Mouse (Mus musculus) kidney, adult 2 months (tissue): ENCODE results near the gene Dcun1d4. TPM values are rescaled to one million over a fixed set of nuclear protein-coding genes. Genes with fewer than 3 reads are reported as not detected.

ENCODE experiments used
- DNase-seq: peaks from one replicate; pipeline ENCODE4 v3.0.0; 2021
- H3K27ac ChIP-seq: fragments of 200-500 bp; 2 replicates; pipeline ENCODE4 v1.5.1; 2012; ENCODE audit warnings: low read depth, low read length, control low read depth, inconsistent platforms; ENCODE audit not compliant: insufficient read depth
- H3K27me3 ChIP-seq: fragments of 200-500 bp; replicated peaks from 2 replicates; pipeline ENCODE4 v1.6.1; 2012; ENCODE audit warnings: mild to moderate bottlenecking, moderate library complexity, low read length, inconsistent platforms; ENCODE audit not compliant: control insufficient read depth, insufficient read depth
- H3K36me3 ChIP-seq: fragments of 200-500 bp; 2 replicates; pipeline ENCODE4 v1.6.1; 2012; ENCODE audit warnings: mild to moderate bottlenecking, moderate library complexity, low read length, inconsistent platforms; ENCODE audit not compliant: control insufficient read depth, insufficient read depth
- H3K4me1 ChIP-seq: fragments of 200-500 bp; 2 replicates; pipeline ENCODE4 v1.6.1; 2011; ENCODE audit warnings: low read length; ENCODE audit not compliant: control insufficient read depth, insufficient read depth
- H3K4me3 ChIP-seq: fragments of 200-500 bp; 2 replicates; pipeline ENCODE4 v1.5.1; 2011; ENCODE audit warnings: mild to moderate bottlenecking, low read depth, low read length, control low read depth; ENCODE audit not compliant: insufficient read depth
- CTCF ChIP-seq: fragments of 200-500 bp; conservative IDR thresholded peaks from 2 replicates; pipeline ENCODE4 v1.5.1; 2011; ENCODE audit warnings: low read depth, mild to moderate bottlenecking, control low read depth, low read length, moderate library complexity, mixed read lengths; ENCODE audit not compliant: insufficient read depth, insufficient read length
- POLR2A ChIP-seq: fragments of 200-500 bp; IDR thresholded peaks from one replicate; pipeline ENCODE4 v1.6.1; 2011; ENCODE audit warnings: low read depth, low read length, control low read depth
- WGBS: fragments of 180-500 bp; shearing (Covaris S2); methylation state at CpG from one replicate; pipeline ENCODE4 v1.1.7; 2018; 5-methylcytosine and 5-hydroxymethylcytosine counted together
- polyA plus RNA-seq: library from polyadenylated mRNA; depleted of rRNA; stranded (reverse); fragments of >200 nt; gene quantifications from 2 replicates; pipeline ENCODE4 v1.2.3, GENCODE M21; 2012; rRNA removed

The Dcun1d4 gene
- polyA plus RNA-seq, 1 experiment: 14.2 TPM

DNA sequence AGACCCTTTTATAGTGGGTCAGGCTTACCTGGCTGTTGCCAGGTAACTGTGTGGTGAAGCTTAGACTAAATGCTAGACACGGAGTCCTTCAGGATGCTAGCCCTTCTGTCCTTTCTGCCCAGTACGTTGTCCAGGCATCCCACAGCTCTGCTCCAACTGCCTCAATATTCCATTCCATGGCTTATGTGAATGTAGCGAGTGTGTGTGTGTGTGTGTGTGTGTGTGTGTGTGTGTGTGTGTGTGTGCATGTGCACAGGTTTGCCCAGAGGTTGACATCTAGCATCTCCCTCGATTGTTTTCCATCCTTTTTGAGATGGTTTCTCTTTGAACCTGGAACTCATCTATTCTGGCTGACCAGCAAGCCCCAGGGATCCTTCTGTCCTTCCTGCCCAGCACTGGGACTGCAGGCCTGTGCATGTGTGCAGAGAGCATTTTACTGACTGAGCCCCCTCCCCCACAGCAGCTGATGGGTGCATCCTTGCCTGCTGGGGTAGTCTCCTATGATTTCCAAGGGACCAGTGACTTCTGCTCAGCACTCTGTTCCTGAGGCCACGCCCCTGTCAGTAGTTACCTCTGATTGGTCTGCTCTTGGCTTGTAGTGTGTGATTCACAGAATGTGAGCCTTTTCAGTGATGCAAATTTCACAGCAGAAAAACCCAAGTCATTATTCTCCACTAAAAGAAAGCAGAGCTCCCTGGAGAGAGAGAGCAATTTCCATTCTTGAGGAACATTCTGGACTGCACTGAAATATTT lies 118.3 kb downstream of the Dcun1d4 start:
- H3K27ac ChIP-seq: no peak overlapping the region
- 66% methylated on average over 5 of the region's 5 CpGs for WGBS
- no peak overlapping the region for H3K4me3 ChIP-seq
- H3K27me3 ChIP-seq: no peaks in the 10 kb centered on the region
- DNase-seq: no peak
- no peak for TF ChIP-seq CTCF
- TF ChIP-seq POLR2A: no peak
- no peaks in the 10 kb centered on the region for H3K4me1 ChIP-seq
- no peaks in the 10 kb centered on the region for H3K36me3 ChIP-seq

DNA sequence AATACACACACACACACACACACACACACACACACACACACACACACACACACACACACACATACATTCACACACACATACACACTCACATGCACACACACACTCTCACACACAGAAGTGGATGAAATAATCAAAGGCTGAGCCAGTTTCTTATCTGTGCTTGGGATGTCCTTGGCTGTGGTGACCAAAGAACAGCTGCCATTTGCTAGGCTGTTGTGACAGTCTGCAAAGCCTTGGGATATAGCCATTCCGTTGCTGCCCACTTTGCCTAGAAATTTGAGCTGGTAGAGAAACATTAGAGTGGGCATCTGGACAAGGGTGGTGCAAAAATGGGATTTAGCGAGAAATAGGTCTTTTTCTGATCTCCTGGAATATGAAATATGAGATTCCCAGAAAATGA lies 119.2 kb downstream of the Dcun1d4 start:
- H3K4me3 ChIP-seq: no peak overlapping the region
- no peak for DNase-seq
- H3K27me3 ChIP-seq: no peaks in the 10 kb centered on the region
- TF ChIP-seq POLR2A (no peak), CTCF (no peak)
- WGBS: 67% methylated on average over 2 of the region's 2 CpGs
- H3K36me3 ChIP-seq: no peaks in the 10 kb centered on the region
- no peak overlapping the region for H3K27ac ChIP-seq
- H3K4me1 ChIP-seq: no peaks in the 10 kb centered on the region

DNA sequence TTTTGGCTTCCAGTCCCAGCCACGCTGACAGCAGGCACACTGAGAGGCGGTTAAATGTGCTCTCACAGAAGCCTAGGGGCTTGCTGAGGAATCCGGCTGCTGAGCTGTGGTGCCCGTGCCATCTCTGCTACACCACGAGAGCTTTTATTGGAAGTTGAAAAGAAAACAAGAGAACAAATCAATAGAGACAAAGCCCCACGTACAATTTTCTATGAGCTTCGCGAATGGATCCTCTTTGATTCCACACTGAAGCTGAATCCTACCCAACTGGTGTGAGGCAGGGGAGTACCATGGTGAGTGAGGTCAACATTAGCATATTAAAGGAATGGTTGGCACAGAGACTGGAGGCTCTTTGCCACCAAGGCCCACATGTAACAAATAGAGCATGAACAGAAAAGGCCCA lies 120.6 kb downstream of the Dcun1d4 start:
- 86% methylated on average over 8 of the region's 8 CpGs for WGBS
- no peak for TF ChIP-seq CTCF
- TF ChIP-seq POLR2A: no peak
- Histone ChIP-seq H3K4me3 (no peak overlapping the region), H3K4me1 (no peaks in the 10 kb centered on the region), H3K27me3 (no peaks in the 10 kb centered on the region), H3K27ac (no peak overlapping the region), H3K36me3 (no peaks in the 10 kb centered on the region)
- no peak for DNase-seq

DNA sequence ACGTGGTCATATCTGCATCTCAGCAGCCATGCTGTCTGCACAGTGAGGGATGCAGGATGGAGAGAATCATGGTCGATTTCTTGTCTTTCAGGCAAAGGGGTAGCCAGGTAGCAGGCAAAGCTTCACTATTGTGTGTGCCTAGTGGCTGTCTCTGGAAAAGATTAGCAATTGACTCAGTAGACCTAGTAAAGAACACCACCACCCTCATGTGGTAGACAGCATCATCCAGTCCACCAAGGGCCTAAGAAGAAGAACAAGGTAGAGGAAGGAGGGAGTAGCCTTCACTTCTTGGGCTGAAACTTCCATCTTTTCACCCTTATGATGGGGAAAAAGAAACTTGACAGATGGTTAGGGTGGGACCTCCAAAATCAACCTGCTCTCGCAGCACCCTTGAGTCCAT lies 122.1 kb downstream of the Dcun1d4 start:
- no peak overlapping the region for H3K4me3 ChIP-seq
- 72% methylated on average over 3 of the region's 3 CpGs for WGBS
- DNase-seq: no peak
- no peaks in the 10 kb centered on the region for H3K27me3 ChIP-seq
- no peaks in the 10 kb centered on the region for H3K36me3 ChIP-seq
- no peak overlapping the region for H3K27ac ChIP-seq
- TF ChIP-seq CTCF (0 out of 2 replicates have a peak, but pooled peaks have one; percentile 20), POLR2A (no peak)
- H3K4me1 ChIP-seq: no peaks in the 10 kb centered on the region

DNA sequence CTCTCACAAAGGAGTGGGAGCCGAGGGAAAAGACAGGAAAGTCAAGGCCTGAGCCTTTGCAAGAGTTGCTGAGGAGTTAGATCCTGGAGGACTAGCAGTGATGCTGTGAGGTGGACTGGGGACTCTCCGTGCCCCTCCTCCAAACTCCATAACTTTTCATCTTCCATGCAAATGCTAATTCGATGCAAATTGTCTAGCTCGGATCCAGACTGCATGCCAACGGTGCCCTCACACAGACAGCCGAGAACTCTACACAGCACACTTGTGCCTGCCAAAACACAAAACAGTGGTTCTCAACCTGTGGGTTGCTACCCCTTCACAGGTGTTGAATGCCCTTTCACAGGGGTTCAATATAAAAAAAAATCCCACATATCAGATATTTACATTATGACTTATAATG lies 123.7 kb downstream of the Dcun1d4 start:
- Histone ChIP-seq H3K4me1 (no peaks in the 10 kb centered on the region), H3K4me3 (no peak overlapping the region), H3K36me3 (no peaks in the 10 kb centered on the region), H3K27ac (no peak overlapping the region), H3K27me3 (no peaks in the 10 kb centered on the region)
- no peak for DNase-seq
- WGBS: 79% methylated on average over 6 of the region's 6 CpGs
- TF ChIP-seq CTCF (no peak), POLR2A (no peak)

DNA sequence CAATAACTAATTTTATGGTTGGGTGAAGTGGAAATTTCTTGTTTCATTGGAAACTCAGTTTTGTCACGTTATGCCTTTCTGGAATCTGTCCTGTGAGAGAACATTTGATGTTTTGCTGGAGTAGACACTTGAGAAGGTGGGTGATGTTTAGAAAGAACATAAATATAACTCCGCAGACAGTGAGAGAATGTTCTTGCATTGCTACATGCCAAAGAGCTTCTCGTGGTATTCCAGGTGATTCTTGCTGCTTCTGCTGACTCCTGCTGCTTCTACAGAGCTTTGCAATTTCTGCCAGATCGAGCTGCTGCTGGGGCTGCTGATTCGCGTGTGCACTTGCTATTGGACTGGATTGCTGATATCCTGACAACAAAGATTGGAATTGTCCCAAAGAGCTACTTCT lies 124.2 kb downstream of the Dcun1d4 start:
- DNase-seq: no peak
- Histone ChIP-seq H3K4me3 (no peak overlapping the region), H3K36me3 (no peaks in the 10 kb centered on the region), H3K27me3 (no peaks in the 10 kb centered on the region), H3K27ac (no peak overlapping the region), H3K4me1 (no peaks in the 10 kb centered on the region)
- WGBS: 72% methylated on average over 6 of the region's 6 CpGs
- TF ChIP-seq POLR2A (no peak), CTCF (no peak)

Other genes starting within 250 kb of the Dcun1d4 start
- 29.9 and 33.4 TPM in 2 replicates for gene Fryl, start 224.4 kb upstream of the Dcun1d4 start, polyA plus RNA-seq
- gene Ociad1, start 188.2 kb upstream of the Dcun1d4 start, polyA plus RNA-seq: 65.6 and 75.6 TPM in 2 replicates
- 2.8 and 3.5 TPM in 2 replicates for gene Ociad2, start 140.0 kb upstream of the Dcun1d4 start, polyA plus RNA-seq
- 7.5 and 10.2 TPM in 2 replicates for gene Cwh43, start 74.9 kb upstream of the Dcun1d4 start, polyA plus RNA-seq
- 8.0 and 9.5 TPM in 2 replicates for gene Lrrc66, start 151.5 kb downstream of the Dcun1d4 start, polyA plus RNA-seq
- 5.6 and 6.1 TPM in 2 replicates for gene Sgcb, start 166.8 kb downstream of the Dcun1d4 start, polyA plus RNA-seq
- gene Spata18, start 170.4 kb downstream of the Dcun1d4 start, polyA plus RNA-seq: 0.08 and 0.10 TPM in 2 replicates